Mouse (Mus musculus) duodenum, adult 2 months (tissue): Measurements from ENCODE around the gene Lonrf2. TPM values are rescaled to one million over a fixed set of nuclear protein-coding genes. Genes with fewer than 3 reads are reported as not detected.

Experiments used
- polyA plus RNA-seq: library from polyadenylated mRNA; depleted of rRNA; stranded (reverse); fragments of >200 nt; gene quantifications from 2 replicates; pipeline ENCODE4 v1.2.3, GENCODE M21; 2012; ENCODE audit warnings: low replicate concordance; rRNA removed

Gene Lonrf2
- 0.08 and 0.16 TPM in 2 replicates for polyA plus RNA-seq

GRCm38 (mm10) chr1:38836477-38836872, at the start of gene Lonrf2:
Lonrf2 (minus strand) TSS chr1:38836711.

Other genes starting within 250 kb of the Lonrf2 start
- gene Aff3, start 171.8 kb downstream of the Lonrf2 start, polyA plus RNA-seq, result 1.0 and 1.7 TPM in 2 replicates
- gene Chst10, start 61.5 kb upstream of the Lonrf2 start, polyA plus RNA-seq, result 0.15 and 0.27 TPM in 2 replicates
- not detected in 2 replicates for gene Nms, start 102.4 kb upstream of the Lonrf2 start, polyA plus RNA-seq
- 15.6 and 25.0 TPM in 2 replicates for gene Pdcl3, start 148.9 kb upstream of the Lonrf2 start, polyA plus RNA-seq